Mouse (Mus musculus) liver, embryonic 15.5 days (tissue): ENCODE results near the gene Jsrp1. TPM values are rescaled to one million over a fixed set of nuclear protein-coding genes. Genes with fewer than 3 reads are reported as not detected.

Experiments used
- ATAC-seq: fragments of 200-750 bp; cut with Nextera tagmentation; 2 replicates; pipeline ENCODE4 v1.8.0; 2017; ENCODE audit warnings: moderate number of reproducible peaks, mild to moderate bottlenecking, moderate library complexity; ENCODE audit not compliant: insufficient read depth
- H3K27ac ChIP-seq: fragments of 300-500 bp; sonication (generic); replicated peaks from 2 replicates; pipeline ENCODE4 v1.5.1; 2015; ENCODE audit warnings: mild to moderate bottlenecking, inconsistent platforms
- H3K27me3 ChIP-seq: fragments of 300-500 bp; sonication (generic); 2 replicates; pipeline ENCODE4 v1.6.1; 2015; ENCODE audit warnings: mild to moderate bottlenecking, inconsistent platforms
- H3K36me3 ChIP-seq: fragments of 300-500 bp; sonication (generic); replicated peaks from 2 replicates; pipeline ENCODE4 v1.6.1; 2015; ENCODE audit warnings: moderate library complexity, mild to moderate bottlenecking, inconsistent platforms
- H3K4me1 ChIP-seq: fragments of 300-500 bp; sonication (generic); replicated peaks from 2 replicates; pipeline ENCODE4 v1.6.1; 2015; ENCODE audit warnings: inconsistent platforms
- H3K4me2 ChIP-seq: fragments of 300-500 bp; sonication (generic); 2 replicates; pipeline ENCODE4 v1.6.1; 2015; ENCODE audit warnings: moderate library complexity, mild to moderate bottlenecking, inconsistent platforms
- H3K4me3 ChIP-seq: fragments of 300-500 bp; sonication (generic); replicated peaks from 2 replicates; pipeline ENCODE4 v1.5.1; 2015; ENCODE audit warnings: mild to moderate bottlenecking, inconsistent platforms
- H3K9ac ChIP-seq: fragments of 300-500 bp; sonication (generic); 2 replicates; pipeline ENCODE4 v1.6.1; 2015; ENCODE audit warnings: moderate library complexity, mild to moderate bottlenecking, inconsistent platforms
- H3K9me3 ChIP-seq: fragments of 300-500 bp; sonication (generic); replicated peaks from 2 replicates; pipeline ENCODE4 v1.6.1; 2016; ENCODE audit warnings: inconsistent platforms
- WGBS: fragments of 180-500 bp; shearing (Covaris S2); methylation state at CpG from one replicate; pipeline ENCODE4 v1.1.7; 2015; ENCODE audit warnings: mixed read lengths; ENCODE audit not compliant: insufficient replicate concordance; 5-methylcytosine and 5-hydroxymethylcytosine counted together
- polyA plus RNA-seq: library from polyadenylated mRNA; unstranded; fragments of >200 nt; fragmentation: Nextera tagmentation; extraction: Ambion mirVana; gene quantifications from 2 replicates; pipeline ENCODE4 v1.2.1, GENCODE M21; 2015

Jsrp1 gene
- polyA plus RNA-seq, 1 experiment from 2014 or later = 1.3 TPM

DNA sequence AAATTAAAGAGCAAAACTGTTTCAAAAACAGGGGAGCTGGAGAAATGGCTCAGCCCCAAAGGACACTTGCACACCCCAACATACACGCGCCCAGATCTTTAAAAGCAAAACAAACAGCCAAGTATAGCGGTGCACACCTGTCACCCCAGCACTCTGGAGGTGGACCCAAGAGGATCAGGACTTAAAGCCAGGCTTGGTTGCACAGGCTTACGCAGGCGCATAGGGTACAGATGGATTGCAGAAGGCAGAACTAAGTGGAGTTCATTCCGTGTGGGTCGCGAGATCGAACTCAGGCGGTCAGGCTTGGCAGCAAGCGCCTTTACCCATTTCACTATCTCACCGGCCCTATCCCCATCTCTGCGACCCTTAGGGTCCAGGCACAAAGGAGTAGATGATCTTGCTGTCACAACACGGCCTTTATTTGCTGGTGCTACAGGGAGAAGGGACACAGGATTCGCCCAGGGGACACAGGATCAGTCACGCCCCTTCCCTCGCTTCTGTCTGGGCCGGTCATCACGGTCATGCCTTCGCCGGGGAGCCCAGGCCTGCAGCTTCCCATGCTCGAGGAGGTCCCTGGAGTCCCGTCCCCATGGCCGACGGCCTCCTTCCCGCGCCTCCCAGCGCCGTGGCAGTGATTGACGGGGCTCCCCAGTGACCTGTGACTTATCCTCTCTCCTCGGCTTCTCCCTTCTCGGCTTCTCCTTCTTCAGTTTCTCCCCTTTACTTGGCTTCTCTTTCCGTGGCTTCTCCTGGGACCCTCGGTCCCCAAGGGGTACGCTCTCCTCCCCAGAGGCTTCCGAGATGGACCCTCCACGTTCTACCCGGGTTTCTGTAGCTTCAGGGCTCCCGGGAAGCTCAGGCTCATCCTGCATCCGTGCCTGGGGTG is 5.0 kb downstream of the Jsrp1 start:
- peaks cover 21% of the 10 kb centered on the region for H3K36me3 ChIP-seq
- WGBS = 18% methylated on average over 40 of the region's 40 CpGs
- H3K27ac ChIP-seq = no peak overlapping the region
- H3K4me2 ChIP-seq = peak overlapping the region; percentile 39
- H3K4me3 ChIP-seq = 0 out of 2 replicates have a peak overlapping the region, but pooled peaks have one; percentile 1
- H3K4me1 ChIP-seq = peaks cover 51% of the 10 kb centered on the region
- ATAC-seq = no peak
- peaks cover 74% of the 10 kb centered on the region for H3K27me3 ChIP-seq
- no peak overlapping the region for H3K9ac ChIP-seq
- H3K9me3 ChIP-seq = no peaks in the 10 kb centered on the region

DNA sequence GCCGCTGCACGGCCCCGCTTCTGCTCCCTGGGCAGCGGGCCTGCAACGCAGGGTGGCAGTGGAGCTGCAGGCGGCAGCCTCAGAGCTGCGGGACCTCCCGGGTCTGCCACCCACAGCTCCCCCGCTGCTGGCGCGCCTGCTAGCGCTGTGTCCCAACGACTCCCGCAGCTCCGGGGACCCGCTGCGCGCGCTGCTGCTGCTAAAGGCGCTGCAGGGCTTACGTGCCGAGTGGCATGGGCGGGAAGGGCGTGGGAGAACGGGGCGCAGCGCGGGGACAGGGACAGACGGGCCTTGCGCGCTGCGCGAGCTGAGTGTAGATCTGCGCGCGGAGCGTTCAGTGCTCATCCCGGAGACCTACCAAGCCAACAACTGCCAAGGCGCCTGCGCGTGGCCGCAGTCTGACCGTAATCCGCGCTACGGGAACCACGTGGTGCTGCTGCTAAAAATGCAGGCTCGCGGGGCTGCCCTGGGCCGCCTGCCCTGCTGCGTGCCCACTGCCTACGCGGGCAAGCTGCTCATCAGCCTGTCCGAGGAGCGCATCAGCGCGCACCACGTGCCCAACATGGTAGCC is 6.2 kb downstream of the Jsrp1 start:
- Histone ChIP-seq H3K27ac (peak overlapping the region; percentile 29), H3K36me3 (peaks cover 33% of the 10 kb centered on the region), H3K4me1 (peaks cover 51% of the 10 kb centered on the region), H3K9ac (peak overlapping the region; percentile 47), H3K9me3 (no peaks in the 10 kb centered on the region), H3K4me2 (peak overlapping the region; percentile 82), H3K4me3 (peak overlapping the region; percentile 53), H3K27me3 (peaks cover 62% of the 10 kb centered on the region)
- under 1% methylated on average over 58 of the region's 58 CpGs for WGBS
- ATAC-seq = peak; percentile 40

DNA sequence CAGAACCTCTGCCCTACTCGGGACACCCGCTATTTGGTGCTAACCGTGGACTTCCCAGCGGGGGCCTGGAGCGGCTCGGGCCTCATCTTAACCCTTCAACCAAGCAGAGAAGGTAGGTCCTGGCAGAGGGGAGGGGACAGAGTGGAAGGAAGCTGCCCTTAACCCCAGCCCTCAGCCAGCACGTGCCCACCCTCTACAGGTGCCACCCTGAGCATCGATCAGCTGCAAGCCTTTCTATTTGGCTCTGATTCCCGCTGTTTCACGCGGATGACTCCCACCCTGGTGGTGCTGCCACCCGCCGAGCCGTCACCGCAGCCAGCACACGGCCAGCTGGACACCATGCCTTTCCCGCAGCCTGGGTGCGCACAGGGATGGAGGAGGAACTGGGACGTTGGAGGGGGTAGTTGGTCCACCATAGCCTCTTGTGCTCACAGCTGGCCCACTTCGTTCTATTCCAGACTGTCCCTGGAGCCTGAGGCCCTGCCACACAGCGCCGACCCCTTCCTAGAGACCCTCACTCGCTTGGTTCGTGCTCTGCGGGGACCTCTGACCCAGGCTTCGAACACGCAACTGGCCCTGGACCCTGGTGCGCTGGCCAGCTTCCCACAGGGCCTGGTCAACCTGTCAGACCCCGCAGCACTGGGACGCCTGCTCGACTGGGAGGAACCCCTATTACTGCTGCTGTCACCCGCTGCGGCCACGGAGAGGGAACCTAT is 6.8 kb downstream of the Jsrp1 start:
- Histone ChIP-seq H3K9ac (peak overlapping the region; percentile 47; the same call in 1 of the 2 replicates), H3K9me3 (no peaks in the 10 kb centered on the region), H3K27me3 (peaks cover 56% of the 10 kb centered on the region), H3K4me1 (peaks cover 51% of the 10 kb centered on the region), H3K4me2 (peak overlapping the region; percentile 82), H3K4me3 (peak overlapping the region; percentile 53), H3K36me3 (peaks cover 39% of the 10 kb centered on the region), H3K27ac (peak overlapping the region; percentile 29; the same call in 1 of the 2 replicates)
- ATAC-seq = peak; percentile 3; the same call in 1 of the 2 replicates
- WGBS = 51% methylated on average over 34 of the region's 34 CpGs

DNA sequence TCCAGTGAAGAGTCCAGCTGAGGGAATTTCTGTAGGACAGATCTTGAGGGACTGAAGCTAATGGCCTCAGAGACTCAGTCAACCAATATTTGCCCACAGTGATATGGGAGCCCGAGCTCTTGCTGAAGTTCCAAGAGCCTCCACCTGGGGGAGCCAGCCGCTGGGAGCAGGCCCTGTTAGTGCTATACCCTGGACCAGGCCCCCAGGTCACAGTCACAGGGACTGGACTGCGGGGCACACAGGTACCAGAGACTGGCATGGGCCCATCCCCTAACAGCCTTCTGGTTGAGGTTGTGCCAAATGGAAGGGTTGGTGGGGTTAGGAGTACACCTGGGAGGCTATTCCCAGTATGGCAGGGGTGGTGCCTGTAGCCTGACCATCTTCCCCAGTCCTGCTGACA is 7.4 kb downstream of the Jsrp1 start:
- H3K27me3 ChIP-seq = peaks cover 50% of the 10 kb centered on the region
- no peak overlapping the region for H3K9ac ChIP-seq
- H3K9me3 ChIP-seq = no peaks in the 10 kb centered on the region
- peak; percentile 59 for ATAC-seq
- H3K4me3 ChIP-seq = no peak overlapping the region
- WGBS = 12% methylated on average over 3 of the region's 3 CpGs
- peaks cover 45% of the 10 kb centered on the region for H3K36me3 ChIP-seq
- 0 out of 2 replicates have a peak overlapping the region, but pooled peaks have one; percentile 82 for H3K4me2 ChIP-seq
- peaks cover 51% of the 10 kb centered on the region for H3K4me1 ChIP-seq
- H3K27ac ChIP-seq = no peak overlapping the region

DNA sequence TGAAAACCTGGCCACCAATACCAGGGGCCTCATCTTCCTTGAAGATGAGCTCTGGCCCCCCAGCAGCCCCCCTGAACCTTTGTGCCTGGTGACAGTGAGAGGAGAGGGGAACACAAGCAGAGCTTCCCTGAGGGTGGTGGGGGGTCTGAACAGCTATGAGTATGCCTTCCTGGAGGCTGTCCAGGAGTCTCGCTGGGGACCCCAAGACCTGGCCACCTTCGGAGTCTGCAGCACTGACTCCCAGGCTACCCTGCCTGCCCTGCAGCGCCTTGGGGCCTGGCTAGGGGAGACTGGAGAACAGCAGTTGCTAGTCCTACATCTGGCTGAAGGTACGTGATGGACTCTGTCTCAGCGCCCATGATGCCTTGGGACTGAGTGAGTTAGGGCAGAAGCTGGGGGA is 8.0 kb downstream of the Jsrp1 start:
- no peaks in the 10 kb centered on the region for H3K9me3 ChIP-seq
- peaks cover 44% of the 10 kb centered on the region for H3K27me3 ChIP-seq
- no peak overlapping the region for H3K9ac ChIP-seq
- no peak overlapping the region for H3K4me2 ChIP-seq
- no peak overlapping the region; the same call in 1 of the 2 replicates for H3K27ac ChIP-seq
- peaks cover 54% of the 10 kb centered on the region for H3K4me1 ChIP-seq
- peaks cover 48% of the 10 kb centered on the region for H3K36me3 ChIP-seq
- H3K4me3 ChIP-seq = no peak overlapping the region
- WGBS = 77% methylated on average over 5 of the region's 5 CpGs
- ATAC-seq = no peak

DNA sequence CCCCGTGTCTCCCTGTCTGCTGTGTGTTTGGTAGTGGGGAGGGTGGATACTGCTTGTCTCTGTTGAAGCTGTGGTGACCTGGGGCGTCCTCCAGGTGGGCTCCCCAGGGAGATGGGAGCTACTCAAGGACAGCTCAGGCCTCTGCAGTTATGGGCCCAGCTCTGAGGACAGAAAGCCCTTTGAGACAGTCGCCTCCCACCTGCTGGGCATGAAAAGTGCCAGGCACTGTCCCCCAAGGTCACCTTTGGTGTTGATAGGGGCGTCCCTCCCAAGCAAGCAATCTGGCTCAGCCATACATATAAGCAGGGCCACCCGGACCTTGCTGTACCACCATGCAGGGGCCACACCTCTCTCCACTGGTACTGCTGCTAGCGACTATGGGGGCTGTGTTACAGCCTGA is 8.4 kb downstream of the Jsrp1 start, which contains the start of gene Amh:
TSS of gene Amh (plus strand) at position 328 of the 400 bp plus-strand sequence.
- Histone ChIP-seq H3K27ac (no peak within 1 kb of the TSS; the same call in 1 of the 2 replicates), H3K36me3 (peaks cover 52% of the 10 kb centered on the region), H3K9ac (no peak within 1 kb of the TSS), H3K4me3 (no peak within 1 kb of the TSS), H3K27me3 (peaks cover 40% of the 10 kb centered on the region), H3K4me2 (0 out of 2 replicates have a peak within 1 kb of the TSS, but pooled peaks have one; percentile 82), H3K9me3 (no peaks in the 10 kb centered on the region), H3K4me1 (peaks cover 54% of the 10 kb centered on the region)
- ATAC-seq = no peak
- WGBS = 60% methylated on average over 6 of the region's 6 CpGs

DNA sequence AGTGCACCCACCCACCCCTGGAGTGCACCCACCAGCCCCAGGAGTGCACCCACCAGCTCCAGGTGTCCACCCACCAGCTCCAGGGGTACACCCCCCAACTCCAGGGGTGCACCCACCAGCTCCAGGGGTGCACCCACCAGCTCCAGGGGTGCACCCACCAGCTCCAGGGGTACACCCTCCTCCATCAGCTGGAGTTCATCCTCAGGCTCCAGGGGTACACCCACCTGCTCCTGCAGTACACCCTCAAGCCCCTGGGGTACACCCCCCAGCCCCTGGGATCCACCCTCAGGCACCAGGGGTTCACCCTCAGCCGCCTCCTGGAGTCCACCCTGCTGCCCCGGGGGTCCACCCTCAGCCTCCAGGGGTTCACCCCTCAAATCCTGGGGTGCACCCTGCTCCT is 9.0 kb downstream of the Jsrp1 start:
- Histone ChIP-seq H3K4me1 (peaks cover 59% of the 10 kb centered on the region), H3K9ac (no peak overlapping the region), H3K4me3 (no peak overlapping the region), H3K9me3 (no peaks in the 10 kb centered on the region), H3K27me3 (peaks cover 34% of the 10 kb centered on the region), H3K4me2 (no peak overlapping the region), H3K36me3 (peaks cover 53% of the 10 kb centered on the region), H3K27ac (no peak overlapping the region)
- no peak for ATAC-seq
- 97% methylated on average over 2 of the region's 2 CpGs for WGBS

DNA sequence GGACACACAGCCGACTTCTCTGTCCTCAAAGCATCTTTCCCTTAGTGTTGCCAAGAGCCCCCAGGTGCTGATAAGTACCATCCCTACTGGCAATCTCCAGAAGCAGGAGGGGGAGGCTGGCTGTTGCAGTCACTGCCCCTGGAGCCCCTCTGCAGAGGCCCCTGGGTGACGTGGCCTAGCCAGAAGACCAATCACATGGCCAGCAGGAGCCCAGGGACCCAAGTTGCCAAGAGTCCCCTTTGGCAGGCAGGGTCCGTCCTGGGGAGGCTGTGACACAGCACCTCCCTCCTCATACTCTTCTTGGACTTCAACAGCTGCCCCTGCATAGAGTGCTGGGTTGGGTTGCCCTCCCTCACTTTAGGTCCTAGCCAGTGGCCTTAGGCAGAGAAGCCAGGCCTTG is 10.3 kb downstream of the Jsrp1 start:
- ATAC-seq = no peak
- H3K27me3 ChIP-seq = peaks cover 21% of the 10 kb centered on the region
- WGBS = 72% methylated on average over 3 of the region's 3 CpGs

DNA sequence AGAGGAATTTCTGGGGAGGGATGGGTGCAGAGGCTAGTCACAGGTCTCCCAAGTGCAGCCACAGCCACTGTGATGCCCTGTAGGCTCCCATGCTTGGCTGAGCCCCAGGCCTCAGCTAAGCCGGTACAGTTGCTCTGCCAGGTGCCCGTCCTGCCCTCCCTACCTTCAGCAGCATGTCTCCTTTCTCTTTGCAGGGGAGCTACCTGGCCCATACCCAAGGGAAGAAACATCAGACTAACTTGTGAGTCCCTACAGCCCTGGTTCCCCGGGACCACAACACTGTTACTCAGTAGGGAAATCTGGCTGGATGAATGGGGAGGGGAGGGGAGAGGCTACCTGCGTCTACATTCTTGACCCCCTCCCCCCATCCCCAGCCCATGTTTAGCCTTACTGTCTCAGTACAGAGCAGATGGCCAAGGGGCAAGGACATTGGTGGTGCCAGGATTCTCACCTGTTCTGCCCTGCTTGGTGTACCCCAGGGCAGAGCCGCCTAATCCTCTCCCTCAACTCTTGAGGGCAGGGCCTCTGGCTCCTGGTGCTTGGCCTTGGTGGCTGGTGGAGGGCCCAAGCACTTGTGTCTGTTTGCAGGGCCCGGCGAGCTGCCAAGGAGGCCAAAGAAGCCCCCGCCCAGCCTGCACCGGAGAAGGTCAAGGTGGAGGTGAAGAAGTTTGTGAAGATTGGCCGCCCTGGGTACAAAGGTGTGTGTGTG is 10.9 kb downstream of the Jsrp1 start:
- Histone ChIP-seq H3K4me2 (no peak overlapping the region), H3K9me3 (no peaks in the 10 kb centered on the region), H3K9ac (no peak overlapping the region), H3K27me3 (peaks cover 15% of the 10 kb centered on the region), H3K4me3 (no peak overlapping the region), H3K4me1 (peaks cover 45% of the 10 kb centered on the region), H3K36me3 (peaks cover 53% of the 10 kb centered on the region), H3K27ac (no peak overlapping the region)
- 81% methylated on average over 10 of the region's 10 CpGs for WGBS
- ATAC-seq = no peak

More for the DNA sequence above, 10.3 kb downstream of the Jsrp1 start:
- peaks cover 50% of the 10 kb centered on the region for H3K4me1 ChIP-seq
- H3K4me3 ChIP-seq = no peak overlapping the region
- peaks cover 53% of the 10 kb centered on the region for H3K36me3 ChIP-seq
- H3K4me2 ChIP-seq = no peak overlapping the region
- no peak overlapping the region for H3K27ac ChIP-seq
- H3K9me3 ChIP-seq = no peaks in the 10 kb centered on the region
- no peak overlapping the region for H3K9ac ChIP-seq

DNA sequence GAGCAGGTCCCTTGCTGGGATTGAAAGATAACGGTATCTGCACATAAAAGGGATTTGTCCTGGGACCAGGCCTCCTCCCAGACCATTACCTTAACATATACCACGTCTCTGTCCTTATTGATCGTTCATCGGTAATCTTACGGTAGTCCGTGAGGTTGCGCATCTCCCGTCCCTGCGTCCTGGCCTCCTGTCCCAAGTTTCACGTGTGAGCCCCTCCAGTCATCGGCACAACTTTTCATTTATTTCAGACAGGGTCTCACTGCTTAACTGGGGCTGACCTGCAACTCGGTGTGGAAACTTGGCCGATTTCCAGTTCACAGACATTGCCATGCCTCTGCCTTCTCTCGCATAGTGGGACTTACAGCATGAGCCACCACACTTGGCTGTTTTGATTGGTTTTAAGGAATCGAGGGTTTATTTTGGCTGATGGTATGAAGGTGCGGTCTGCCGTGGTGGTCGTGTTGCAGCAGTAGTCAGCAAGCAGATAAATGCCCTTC is 14.2 kb downstream of the Jsrp1 start:
- Histone ChIP-seq H3K27ac (peak overlapping the region; percentile 98), H3K27me3 (no peaks in the 10 kb centered on the region), H3K36me3 (peaks cover 68% of the 10 kb centered on the region), H3K4me1 (peaks cover 34% of the 10 kb centered on the region), H3K4me2 (peak overlapping the region; percentile 89), H3K4me3 (peak overlapping the region; percentile 84), H3K9me3 (no peaks in the 10 kb centered on the region), H3K9ac (peak overlapping the region; percentile 92)
- WGBS = under 1% methylated on average over 18 of the region's 18 CpGs
- ATAC-seq = no peak
